Mouse (Mus musculus): ENCODE results near the gene Ube2k.
A peak's percentile ranks its signal among the peaks of the same experiment; 100 is the strongest.

Ube2k gene

GRCm38 (mm10) chr5:65537420-65538071 is 513 bp downstream of the Ube2k start:
- peak; percentile 67 for DNase-seq (ENCODE audit: low read depth, low spot score)

DNA sequence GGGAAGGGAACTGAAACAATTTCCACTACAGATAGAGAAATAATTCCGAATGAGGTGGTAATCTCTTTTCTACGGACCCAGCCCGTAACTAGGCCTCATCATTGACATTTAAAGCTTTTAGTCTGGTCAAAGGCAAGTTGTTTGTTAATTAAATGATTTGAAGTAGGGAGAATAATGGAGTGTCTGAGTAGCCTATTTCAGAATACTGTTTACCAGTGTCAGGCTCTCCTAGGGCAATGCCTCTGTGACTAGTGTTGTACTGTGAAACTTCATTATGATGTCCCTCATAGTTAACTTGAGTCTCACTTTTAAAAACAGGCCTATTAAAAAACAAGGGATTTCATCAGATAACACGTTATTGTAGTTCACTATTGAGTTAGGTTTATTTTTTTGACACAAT is 1.1 kb downstream of the Ube2k start:
- DNase-seq (ENCODE audit: low read depth, low spot score) = no peak

DNA sequence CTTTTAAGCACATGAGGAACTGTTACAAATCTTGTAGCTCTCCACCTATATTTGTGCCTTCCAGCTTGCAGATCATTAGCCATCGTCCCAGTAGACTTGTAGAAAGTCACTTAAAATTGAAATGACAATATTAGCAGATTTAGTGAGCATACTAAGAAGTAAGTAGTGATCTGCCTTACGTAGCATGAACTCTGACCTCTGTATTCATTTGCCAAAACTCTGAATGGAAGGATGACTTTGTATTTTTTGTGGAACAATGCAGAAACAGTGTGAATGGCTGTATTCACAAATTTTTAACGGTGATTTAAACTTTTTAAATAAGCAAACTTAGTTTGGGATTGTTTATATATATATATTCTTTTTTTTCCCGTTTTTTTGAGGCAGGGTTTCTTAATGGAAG is 1.8 kb downstream of the Ube2k start:
- DNase-seq (ENCODE audit: low read depth, low spot score) = no peak

DNA sequence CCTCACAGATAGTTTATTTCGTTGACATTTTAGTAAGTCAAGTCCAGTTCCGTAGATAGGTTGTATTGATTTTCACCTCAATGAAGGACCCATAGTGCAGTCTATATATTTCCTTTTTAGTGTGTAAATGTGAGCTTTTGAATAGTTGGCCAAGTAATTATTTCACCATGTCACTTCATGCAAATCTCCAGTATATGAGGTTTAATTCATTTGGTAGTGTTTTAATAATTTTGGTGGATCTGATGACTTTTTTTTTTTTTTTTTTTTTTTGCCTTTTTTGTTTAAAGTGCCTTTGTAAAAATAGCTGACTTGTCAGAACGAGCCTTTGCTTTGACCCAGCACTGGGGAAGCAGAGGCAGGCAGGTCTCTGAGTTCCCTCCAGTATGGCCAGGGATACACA is 2.8 kb downstream of the Ube2k start:
- no peak for DNase-seq (ENCODE audit: low read depth, low spot score)

DNA sequence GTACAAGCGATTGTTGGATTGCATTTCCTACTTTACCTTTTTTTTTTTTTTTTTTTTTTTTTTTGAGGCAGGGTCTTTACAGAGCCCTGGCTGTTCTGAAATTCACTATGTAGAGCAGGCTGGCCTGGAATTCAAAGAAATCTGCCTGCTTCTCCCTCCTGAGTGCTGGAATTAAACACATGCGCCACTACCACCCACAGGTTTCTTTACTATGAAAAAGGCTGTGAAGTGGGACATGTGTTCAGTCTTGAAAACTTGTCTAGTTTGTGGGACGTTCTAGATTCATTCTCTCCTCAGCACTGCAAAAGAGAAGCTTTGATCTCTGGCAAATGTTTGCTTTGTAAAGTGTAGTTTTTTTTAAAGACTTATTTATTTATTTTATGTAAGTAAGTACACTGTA is 4.9 kb downstream of the Ube2k start:
- DNase-seq (ENCODE audit: low read depth, low spot score) = no peak

DNA sequence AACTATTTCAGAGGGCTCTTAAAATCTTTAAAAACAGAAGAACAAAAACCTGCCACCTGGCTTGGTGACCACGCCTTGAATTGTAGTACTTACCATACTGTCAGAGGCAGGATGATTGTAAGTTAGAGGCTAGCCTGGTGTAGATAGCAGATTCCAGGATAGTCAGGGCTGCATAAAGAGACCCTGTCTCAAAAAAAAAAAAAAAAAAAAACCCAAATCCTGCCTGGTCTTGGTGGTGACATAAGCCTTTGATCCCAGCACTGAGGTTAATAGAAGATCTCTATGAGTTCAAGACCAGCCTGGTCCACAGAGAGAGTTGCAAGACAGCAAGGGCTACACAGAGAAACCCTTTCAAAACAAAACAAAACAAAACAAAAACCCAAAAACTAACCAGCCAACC is 6.5 kb downstream of the Ube2k start:
- no peak for DNase-seq (ENCODE audit: low read depth, low spot score)

- no peak for DNase-seq (ENCODE audit: low read depth, low spot score)
These were observed 7.6 kb downstream of the Ube2k start for GRCm38 (mm10) chr5:65544616-65545015.

DNA sequence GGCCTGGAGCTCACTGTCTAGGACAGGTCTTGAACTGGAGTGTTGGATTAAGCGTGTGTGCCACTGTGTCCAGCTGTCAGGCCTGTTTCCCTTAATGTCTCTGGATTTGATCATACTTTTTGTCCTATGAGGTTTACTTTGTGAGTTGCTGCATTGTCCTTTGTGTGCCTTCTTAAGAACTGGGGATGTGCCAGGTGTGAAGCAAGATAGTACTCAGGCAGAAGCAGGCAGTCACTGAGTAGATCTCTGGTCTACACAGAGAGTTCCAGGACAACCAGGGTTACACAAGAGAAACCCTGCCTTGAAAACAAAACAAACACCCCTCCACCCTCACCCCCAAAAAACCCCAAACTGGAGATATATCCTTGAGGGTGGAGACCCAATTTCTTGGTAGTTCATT is 12.6 kb downstream of the Ube2k start:
- no peak for DNase-seq (ENCODE audit: low read depth, low spot score)

DNA sequence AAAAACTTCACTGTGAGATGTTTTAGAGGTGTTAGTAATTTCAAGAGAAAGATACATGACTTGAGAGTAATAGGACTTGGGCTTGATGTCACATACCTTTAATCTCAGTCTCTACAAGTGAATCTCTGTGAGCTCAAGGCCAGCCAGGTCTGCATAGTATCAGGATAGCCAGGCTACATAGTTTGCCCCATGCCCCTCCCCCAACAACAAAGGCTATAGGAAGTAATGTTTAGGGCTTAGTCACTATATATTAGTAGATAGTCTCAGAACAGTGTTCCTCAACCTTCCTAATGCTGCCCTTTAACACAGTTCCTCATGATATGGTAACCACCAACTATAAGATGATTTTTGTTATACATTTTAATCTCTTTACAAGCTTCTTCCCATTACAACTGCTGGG is 20.1 kb downstream of the Ube2k start:
- DNase-seq (ENCODE audit: low read depth, low spot score) = no peak

GRCm38 (mm10) chr5:65561125-65561893 is 24.3 kb downstream of the Ube2k start:
- peak; percentile 11 for DNase-seq (ENCODE audit: low read depth, low spot score)

GRCm38 (mm10) chr5:65565486-65565885 is 28.5 kb downstream of the Ube2k start:
- no peak for DNase-seq (ENCODE audit: low read depth, low spot score)

DNA sequence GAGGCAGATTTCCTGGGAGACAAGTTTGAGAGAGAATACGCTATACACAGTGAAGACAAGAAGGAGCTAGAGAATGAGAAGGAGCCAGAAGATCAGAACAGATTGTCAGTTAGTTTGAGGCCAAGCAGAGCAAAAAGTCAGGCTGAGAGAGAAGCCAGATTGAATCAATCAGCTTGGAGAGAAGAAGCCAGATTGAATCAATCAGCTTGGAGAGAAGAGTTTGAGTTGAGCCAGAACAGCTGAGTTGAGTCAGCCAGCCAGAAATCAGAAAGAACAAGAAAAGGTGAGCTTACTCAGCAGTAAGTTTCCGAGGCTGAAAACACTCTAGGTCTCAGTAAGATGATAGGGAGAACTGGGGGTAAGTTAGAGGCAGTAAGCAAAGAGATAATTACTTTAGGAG is 37.8 kb downstream of the Ube2k start:
- no peak for DNase-seq (ENCODE audit: low read depth, low spot score)

- DNase-seq (ENCODE audit: low read depth, low spot score) = no peak
These were observed 38.9 kb downstream of the Ube2k start for GRCm38 (mm10) chr5:65575896-65576295.

DNA sequence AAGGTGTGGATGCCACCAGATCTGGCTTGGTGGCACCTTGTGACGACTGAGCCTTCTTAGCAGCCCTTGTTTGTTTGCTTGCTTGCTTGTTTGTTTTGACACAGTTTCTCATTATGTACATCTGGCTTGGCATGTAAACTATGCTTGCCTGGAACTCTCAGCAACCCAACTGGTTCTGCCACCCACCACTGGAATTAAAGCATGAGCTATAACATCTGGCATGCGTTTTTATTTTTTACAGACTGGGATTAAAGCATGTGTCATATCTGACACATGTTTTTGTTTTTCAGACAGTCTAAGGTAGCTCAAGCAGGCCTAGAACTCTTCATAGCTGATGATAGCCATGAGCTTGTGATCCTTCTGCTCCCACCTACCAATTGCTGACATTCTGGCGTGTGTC is 41.5 kb downstream of the Ube2k start:
- no peak for DNase-seq (ENCODE audit: low read depth, low spot score)

DNA sequence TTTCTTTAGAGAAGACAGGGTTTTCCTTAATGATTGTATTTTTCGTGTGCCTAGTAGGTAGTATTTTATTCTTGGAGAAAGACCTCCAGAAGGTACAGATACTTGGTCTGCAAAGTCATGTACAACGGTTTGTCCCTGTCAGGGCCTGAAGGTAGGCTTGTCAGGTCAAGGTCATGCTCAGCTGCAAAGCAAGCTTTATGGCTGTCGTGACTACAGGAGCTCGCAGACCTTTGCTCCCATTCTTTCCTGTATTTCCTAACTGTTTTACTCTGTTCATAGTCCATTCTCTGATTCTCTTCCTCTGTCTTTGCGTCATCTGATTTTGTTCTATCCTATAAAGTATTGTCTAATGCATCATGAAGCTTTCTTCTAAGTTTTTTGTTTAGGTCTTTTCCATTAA is 49.3 kb downstream of the Ube2k start:
- DNase-seq (ENCODE audit: low read depth, low spot score) = no peak

DNA sequence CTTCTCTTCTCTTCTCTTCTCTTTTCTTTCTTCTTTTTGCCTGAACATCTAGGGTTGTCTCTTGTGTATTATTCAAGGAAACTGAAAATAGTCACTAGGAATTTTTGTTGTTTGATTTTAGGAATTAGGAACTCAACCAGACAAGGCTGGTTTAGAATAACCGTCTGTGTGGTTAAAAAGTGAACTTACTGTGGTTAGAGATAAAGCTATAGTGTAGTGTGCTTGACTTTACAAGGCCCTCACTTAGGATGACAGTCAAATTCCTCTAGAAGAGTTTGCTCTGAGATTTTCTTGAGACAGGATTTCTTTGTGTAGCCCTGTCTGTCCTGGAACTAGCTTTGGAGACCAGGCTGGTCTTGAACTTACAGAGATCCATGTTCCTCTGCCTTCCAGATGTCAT is 53.2 kb downstream of the Ube2k start:
- no peak for DNase-seq (ENCODE audit: low read depth, low spot score)

GRCm38 (mm10) chr5:65592421-65592820 is 55.4 kb downstream of the Ube2k start:
- DNase-seq (ENCODE audit: low read depth, low spot score) = no peak

DNA sequence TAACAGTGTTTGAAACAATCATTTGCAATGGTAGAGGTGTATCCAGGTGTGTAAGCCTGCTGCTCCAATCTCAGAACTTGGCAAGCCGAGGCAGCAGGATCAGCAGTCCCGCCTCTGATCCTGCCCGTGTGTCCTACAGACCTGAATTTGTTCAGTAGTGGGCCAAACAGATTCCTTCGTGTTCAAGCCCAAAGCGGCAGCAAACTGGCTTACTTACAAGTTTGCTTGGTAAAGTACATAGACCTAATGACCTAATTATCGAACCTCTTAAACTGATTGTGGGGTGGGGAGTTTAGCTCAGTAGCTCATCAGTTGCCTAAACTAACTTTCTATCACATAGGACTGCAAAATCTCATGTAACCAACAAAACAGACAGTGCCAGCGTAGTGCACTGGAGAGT is 62.6 kb downstream of the Ube2k start:
- DNase-seq (ENCODE audit: low read depth, low spot score) = no peak

DNA sequence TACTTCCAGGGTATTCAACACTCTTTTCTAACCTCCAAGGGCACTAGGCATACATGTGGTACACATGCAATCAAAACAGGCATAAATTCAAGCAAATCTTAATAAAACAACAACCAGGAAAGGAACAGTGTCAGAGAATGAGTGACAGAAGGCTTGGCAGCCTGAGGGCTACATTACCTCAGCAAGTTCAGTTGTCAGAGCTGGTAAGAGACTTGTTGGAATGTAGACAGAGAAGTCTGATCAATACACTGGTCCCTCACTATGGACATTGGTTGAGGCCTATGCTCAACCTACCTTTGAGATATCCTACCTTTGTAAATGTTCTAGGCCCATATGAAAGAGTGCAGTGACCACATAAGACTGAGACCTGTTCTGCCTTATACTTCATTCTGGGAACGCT is 69.8 kb downstream of the Ube2k start:
- DNase-seq (ENCODE audit: low read depth, low spot score) = no peak

DNA sequence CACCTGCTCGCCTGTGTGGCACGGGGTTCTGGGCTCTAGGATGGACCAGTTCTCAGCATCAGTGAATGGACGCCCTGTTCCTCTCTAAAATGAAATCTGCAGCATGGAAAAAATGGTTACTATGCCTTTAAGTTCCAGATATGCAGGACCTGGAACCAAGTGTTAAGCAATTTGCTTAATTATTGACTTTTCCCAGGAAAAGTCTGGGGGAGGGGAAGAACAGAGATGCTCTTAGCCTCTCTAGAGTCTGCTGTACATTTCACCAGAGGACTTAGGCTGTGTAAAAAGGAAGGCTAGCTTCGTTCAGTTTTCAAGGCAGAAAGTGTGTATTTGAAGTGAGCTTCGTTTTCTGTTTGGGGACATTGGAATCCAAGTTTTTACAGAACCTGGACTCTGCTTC is 72.7 kb downstream of the Ube2k start:
- DNase-seq (ENCODE audit: low read depth, low spot score) = no peak

DNA sequence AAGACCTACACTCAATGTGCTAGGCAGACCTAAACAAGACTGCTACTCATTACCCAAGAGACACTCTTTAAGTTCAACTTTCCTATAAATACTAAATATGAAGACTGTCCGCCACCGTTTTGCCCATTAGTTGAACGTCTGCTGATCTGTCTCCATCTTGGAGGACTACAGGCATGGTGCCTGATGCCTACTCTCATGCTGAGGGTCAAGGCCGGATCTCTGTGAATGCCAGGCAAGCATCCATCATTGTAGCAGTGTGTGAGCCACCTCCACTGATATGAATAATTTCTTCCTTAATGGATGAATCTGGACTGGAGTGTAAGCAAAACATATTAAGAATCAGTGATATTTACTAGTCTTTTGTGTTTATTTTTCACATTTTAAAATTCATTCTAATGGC is 73.5 kb downstream of the Ube2k start:
- DNase-seq (ENCODE audit: low read depth, low spot score) = no peak

DNA sequence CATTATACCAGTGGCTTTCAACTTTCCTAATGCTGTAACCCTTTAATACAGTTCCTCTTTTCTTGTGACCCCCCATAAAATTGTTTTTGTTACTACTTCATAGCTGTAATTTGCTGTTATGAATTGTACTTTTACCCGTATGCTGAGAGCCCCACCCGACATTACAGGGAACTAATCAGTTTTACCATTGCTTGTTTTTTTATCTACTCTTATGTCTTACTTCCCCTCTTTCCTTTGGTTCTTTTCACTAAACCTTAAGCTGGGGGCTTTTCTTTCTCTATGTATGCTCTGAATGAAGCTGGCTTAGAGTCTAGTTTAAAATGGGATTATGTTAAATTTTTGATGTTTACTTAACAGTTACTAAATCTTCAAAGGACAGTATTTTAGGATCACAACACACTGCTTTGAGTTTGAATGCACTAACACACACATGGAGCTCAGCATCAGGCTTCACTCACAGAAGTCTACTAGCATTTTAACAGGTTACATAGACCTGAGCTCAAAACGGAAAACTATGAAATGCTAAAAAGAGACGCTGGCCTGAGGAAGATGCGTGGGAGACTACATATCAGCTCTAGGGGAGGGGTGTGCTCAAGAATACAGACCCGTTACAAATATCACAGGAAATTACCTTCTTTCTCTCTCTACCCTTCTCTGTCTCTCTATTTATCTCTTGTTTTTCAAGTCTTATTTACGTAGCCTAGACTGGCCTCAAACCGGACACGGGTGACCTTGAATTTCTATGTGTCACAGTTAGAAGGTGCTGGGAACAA is 76.3 kb downstream of the Ube2k start:
- no peak for DNase-seq (ENCODE audit: low read depth, low spot score)

DNA sequence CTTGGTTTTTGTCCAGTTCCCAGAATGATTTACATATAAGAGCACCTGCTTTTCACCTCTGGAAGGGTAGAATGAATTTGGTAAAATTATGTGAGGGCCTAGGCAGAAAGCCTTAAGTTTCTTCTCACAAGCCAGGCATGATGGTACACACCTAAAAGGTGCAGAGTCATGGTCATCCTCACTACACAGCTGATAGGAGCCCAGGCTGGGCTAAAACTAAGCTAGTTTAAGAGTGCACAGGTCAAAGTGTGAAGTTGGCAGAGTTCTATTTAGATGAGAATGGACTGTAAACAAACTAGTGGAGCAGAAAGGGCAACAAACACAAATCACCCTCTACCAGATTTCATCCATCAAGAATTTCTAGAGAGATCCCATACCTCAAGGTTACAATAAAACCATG is 87.3 kb downstream of the Ube2k start:
- no peak for DNase-seq (ENCODE audit: low read depth, low spot score)
